Mouse (Mus musculus): ENCODE data around the gene Celsr1. TPM values are rescaled to one million over a fixed set of nuclear protein-coding genes. Genes with fewer than 3 reads are reported as not detected.

The Celsr1 gene
- polyA plus RNA-seq (2014; fragmentation: Nextera tagmentation; extraction: Ambion mirVana): 1.6 and 1.9 TPM in 2 replicates

- H3K4me1 ChIP-seq (ENCODE audit: control insufficient read depth, insufficient read depth, low read length): peaks cover 9% of the 10 kb centered on the region
- H3K27ac ChIP-seq (replicated peaks; ENCODE audit: low read depth, low read length): no peak within 1 kb of the TSS
- DNase-seq (ENCODE audit: low spot score): peak; percentile 63
- H3K9me3 ChIP-seq (ENCODE audit: control insufficient read depth, low read length): no peaks in the 10 kb centered on the region; the same call in 1 of the 2 replicates
- H3K36me3 ChIP-seq (ENCODE audit: control insufficient read depth, insufficient read depth, low read length): no peaks in the 10 kb centered on the region
- peak within 1 kb of the TSS; percentile 61 for H3K4me2 ChIP-seq (ENCODE audit: low read depth, severe bottlenecking)
- ATAC-seq (ENCODE audit: insufficient number of reproducible peaks, low FRiP score, low TSS enrichment, low read depth): peak; percentile 11; the same call in 1 of the 2 replicates
- peak within 1 kb of the TSS; percentile 55 for H3K9ac ChIP-seq (ENCODE audit: low read length)
- H3K4me3 ChIP-seq (ENCODE audit: low read depth, low read length): peak within 1 kb of the TSS; percentile 45
- WGBS: under 1% methylated on average over 75 of the region's 80 CpGs
- peaks cover 34% of the 10 kb centered on the region for H3K27me3 ChIP-seq (ENCODE audit: control insufficient read depth, insufficient read depth, low read length)
Measured at GRCm38 (mm10) chr15:86033191-86033841, at the start of gene Celsr1. TSS of gene Celsr1 (minus strand) at chr15:86033777.

- Histone ChIP-seq H3K36me3 (ENCODE audit: control insufficient read depth, insufficient read depth, low read length) (no peaks in the 10 kb centered on the region), H3K27me3 (ENCODE audit: control insufficient read depth, insufficient read depth, low read length) (no peaks in the 10 kb centered on the region), H3K27ac (replicated peaks; ENCODE audit: low read depth, low read length) (no peak overlapping the region; the same call in 1 of the 2 replicates), H3K4me2 (ENCODE audit: low read depth, severe bottlenecking) (no peak overlapping the region), H3K4me1 (ENCODE audit: control insufficient read depth, insufficient read depth, low read length) (peaks cover 23% of the 10 kb centered on the region), H3K4me3 (ENCODE audit: low read depth, low read length) (no peak overlapping the region), H3K9ac (ENCODE audit: low read length) (no peak overlapping the region), H3K9me3 (ENCODE audit: control insufficient read depth, low read length) (no peaks in the 10 kb centered on the region)
- 56% methylated on average over 6 of the region's 6 CpGs for WGBS
- DNase-seq (ENCODE audit: low spot score): no peak
- ATAC-seq (ENCODE audit: insufficient number of reproducible peaks, low FRiP score, low TSS enrichment, low read depth): no peak
Measured at GRCm38 (mm10) chr15:86083261-86083741, 49.7 kb upstream of the Celsr1 start.

- ATAC-seq (ENCODE audit: insufficient number of reproducible peaks, low FRiP score, low TSS enrichment, low read depth) (no peak), DNase-seq (ENCODE audit: low spot score) (no peak)
- no peaks in the 10 kb centered on the region for H3K27me3 ChIP-seq (ENCODE audit: control insufficient read depth, insufficient read depth, low read length)
- no peaks in the 10 kb centered on the region for H3K9me3 ChIP-seq (ENCODE audit: control insufficient read depth, low read length)
- H3K36me3 ChIP-seq (ENCODE audit: control insufficient read depth, insufficient read depth, low read length): no peaks in the 10 kb centered on the region
- no peak overlapping the region for H3K4me2 ChIP-seq (ENCODE audit: low read depth, severe bottlenecking)
- no peak overlapping the region for H3K27ac ChIP-seq (replicated peaks; ENCODE audit: low read depth, low read length)
- no peak overlapping the region for H3K9ac ChIP-seq (ENCODE audit: low read length)
- 92% methylated on average over 11 of the region's 11 CpGs for WGBS
- no peak overlapping the region for H3K4me3 ChIP-seq (ENCODE audit: low read depth, low read length)
- peaks cover 23% of the 10 kb centered on the region for H3K4me1 ChIP-seq (ENCODE audit: control insufficient read depth, insufficient read depth, low read length)
Measured at GRCm38 (mm10) chr15:86082551-86082961, 49.0 kb upstream of the Celsr1 start.

- H3K27me3 ChIP-seq (ENCODE audit: control insufficient read depth, insufficient read depth, low read length): no peaks in the 10 kb centered on the region
- no peaks in the 10 kb centered on the region for H3K9me3 ChIP-seq (ENCODE audit: control insufficient read depth, low read length)
- no peak overlapping the region for H3K9ac ChIP-seq (ENCODE audit: low read length)
- H3K27ac ChIP-seq (replicated peaks; ENCODE audit: low read depth, low read length): no peak overlapping the region
- 75% methylated on average over 12 of the region's 12 CpGs for WGBS
- no peak for ATAC-seq (ENCODE audit: insufficient number of reproducible peaks, low FRiP score, low TSS enrichment, low read depth)
- H3K4me1 ChIP-seq (ENCODE audit: control insufficient read depth, insufficient read depth, low read length): peaks cover 23% of the 10 kb centered on the region
- no peak for DNase-seq (ENCODE audit: low spot score)
- H3K4me3 ChIP-seq (ENCODE audit: low read depth, low read length): no peak overlapping the region
- H3K36me3 ChIP-seq (ENCODE audit: control insufficient read depth, insufficient read depth, low read length): no peaks in the 10 kb centered on the region
- H3K4me2 ChIP-seq (ENCODE audit: low read depth, severe bottlenecking): no peak overlapping the region
Measured at GRCm38 (mm10) chr15:86081654-86082053, 48.1 kb upstream of the Celsr1 start.

GRCm38 (mm10) chr15:86080408-86080807 lies 46.8 kb upstream of the Celsr1 start:
- H3K36me3 ChIP-seq (ENCODE audit: control insufficient read depth, insufficient read depth, low read length): no peaks in the 10 kb centered on the region
- no peaks in the 10 kb centered on the region for H3K9me3 ChIP-seq (ENCODE audit: control insufficient read depth, low read length)
- peaks cover 12% of the 10 kb centered on the region for H3K4me1 ChIP-seq (ENCODE audit: control insufficient read depth, insufficient read depth, low read length)
- H3K4me3 ChIP-seq (ENCODE audit: low read depth, low read length): no peak overlapping the region
- H3K9ac ChIP-seq (ENCODE audit: low read length): no peak overlapping the region
- H3K27me3 ChIP-seq (ENCODE audit: control insufficient read depth, insufficient read depth, low read length): no peaks in the 10 kb centered on the region
- no peak for DNase-seq (ENCODE audit: low spot score)
- 97% methylated on average over 1 of the region's 1 CpGs for WGBS
- ATAC-seq (ENCODE audit: insufficient number of reproducible peaks, low FRiP score, low TSS enrichment, low read depth): no peak
- H3K27ac ChIP-seq (replicated peaks; ENCODE audit: low read depth, low read length): no peak overlapping the region
- H3K4me2 ChIP-seq (ENCODE audit: low read depth, severe bottlenecking): no peak overlapping the region

GRCm38 (mm10) chr15:86079876-86080275 lies 46.3 kb upstream of the Celsr1 start:
- no peak for ATAC-seq (ENCODE audit: insufficient number of reproducible peaks, low FRiP score, low TSS enrichment, low read depth)
- no peaks in the 10 kb centered on the region for H3K27me3 ChIP-seq (ENCODE audit: control insufficient read depth, insufficient read depth, low read length)
- DNase-seq (ENCODE audit: low spot score): no peak
- H3K4me3 ChIP-seq (ENCODE audit: low read depth, low read length): no peak overlapping the region
- H3K9me3 ChIP-seq (ENCODE audit: control insufficient read depth, low read length): no peaks in the 10 kb centered on the region
- H3K27ac ChIP-seq (replicated peaks; ENCODE audit: low read depth, low read length): 0 out of 2 replicates have a peak overlapping the region, but pooled peaks have one; percentile 18
- H3K4me1 ChIP-seq (ENCODE audit: control insufficient read depth, insufficient read depth, low read length): peaks cover 8% of the 10 kb centered on the region; the same call in 1 of the 2 replicates
- H3K9ac ChIP-seq (ENCODE audit: low read length): no peak overlapping the region
- H3K36me3 ChIP-seq (ENCODE audit: control insufficient read depth, insufficient read depth, low read length): no peaks in the 10 kb centered on the region
- no peak overlapping the region for H3K4me2 ChIP-seq (ENCODE audit: low read depth, severe bottlenecking)
- 48% methylated on average over 4 of the region's 4 CpGs for WGBS

GRCm38 (mm10) chr15:86079467-86079866 lies 45.9 kb upstream of the Celsr1 start:
- H3K9ac ChIP-seq (ENCODE audit: low read length): no peak overlapping the region
- no peak for DNase-seq (ENCODE audit: low spot score)
- no peak overlapping the region for H3K4me3 ChIP-seq (ENCODE audit: low read depth, low read length)
- 81% methylated on average over 5 of the region's 5 CpGs for WGBS
- H3K27ac ChIP-seq (replicated peaks; ENCODE audit: low read depth, low read length): 0 out of 2 replicates have a peak overlapping the region, but pooled peaks have one; percentile 18
- no peaks in the 10 kb centered on the region for H3K9me3 ChIP-seq (ENCODE audit: control insufficient read depth, low read length)
- no peak for ATAC-seq (ENCODE audit: insufficient number of reproducible peaks, low FRiP score, low TSS enrichment, low read depth)
- H3K4me1 ChIP-seq (ENCODE audit: control insufficient read depth, insufficient read depth, low read length): peaks cover 8% of the 10 kb centered on the region; the same call in 1 of the 2 replicates
- H3K27me3 ChIP-seq (ENCODE audit: control insufficient read depth, insufficient read depth, low read length): no peaks in the 10 kb centered on the region
- no peak overlapping the region for H3K4me2 ChIP-seq (ENCODE audit: low read depth, severe bottlenecking)
- H3K36me3 ChIP-seq (ENCODE audit: control insufficient read depth, insufficient read depth, low read length): no peaks in the 10 kb centered on the region

GRCm38 (mm10) chr15:86078481-86079216 lies 45.1 kb upstream of the Celsr1 start:
- no peak for ATAC-seq (ENCODE audit: insufficient number of reproducible peaks, low FRiP score, low TSS enrichment, low read depth)
- no peak overlapping the region for H3K9ac ChIP-seq (ENCODE audit: low read length)

More at GRCm38 (mm10) chr15:86078481-86079216, 45.1 kb upstream of the Celsr1 start:
- H3K4me1 ChIP-seq (ENCODE audit: control insufficient read depth, insufficient read depth, low read length): peaks cover 8% of the 10 kb centered on the region; the same call in 1 of the 2 replicates
- H3K27me3 ChIP-seq (ENCODE audit: control insufficient read depth, insufficient read depth, low read length): no peaks in the 10 kb centered on the region
- H3K4me2 ChIP-seq (ENCODE audit: low read depth, severe bottlenecking): no peak overlapping the region
- H3K36me3 ChIP-seq (ENCODE audit: control insufficient read depth, insufficient read depth, low read length): no peaks in the 10 kb centered on the region
- DNase-seq (ENCODE audit: low spot score): no peak
- WGBS: 74% methylated on average over 18 of the region's 18 CpGs
- no peak overlapping the region for H3K27ac ChIP-seq (replicated peaks; ENCODE audit: low read depth, low read length)
- no peaks in the 10 kb centered on the region for H3K9me3 ChIP-seq (ENCODE audit: control insufficient read depth, low read length)
- H3K4me3 ChIP-seq (ENCODE audit: low read depth, low read length): no peak overlapping the region
